Mouse (Mus musculus): ENCODE measurements around the gene Pbx1. TPM values are rescaled to one million over a fixed set of nuclear protein-coding genes. Genes with fewer than 3 reads are reported as not detected.

Pbx1 gene
- polyA plus RNA-seq, 2 experiments: 26.5 to 48.2 TPM

GRCm38 (mm10) chr1:168394535-168394934, 37.5 kb downstream of the Pbx1 start:
- 81% methylated on average over 6 of the region's 6 CpGs for WGBS
- no peaks in the 10 kb centered on the region for H3K27me3 ChIP-seq (ENCODE audit: control insufficient read depth, insufficient read depth, low read length)
- no peak overlapping the region for H3K9ac ChIP-seq (ENCODE audit: low read depth, low read length, severe bottlenecking)
- peaks cover 31% of the 10 kb centered on the region for H3K4me1 ChIP-seq (ENCODE audit: control insufficient read depth, insufficient read depth, low read length)
- no peak for ATAC-seq (ENCODE audit: low FRiP score, low read depth)
- no peak for TF ChIP-seq POLR2A (IDR thresholded peaks at IDR 0.05; ENCODE audit: borderline replicate concordance, extremely low read depth, insufficient read depth, insufficient read length)
- DNase-seq (ENCODE audit: low spot score): no peak
- H3K27ac ChIP-seq (replicated peaks; ENCODE audit: low read depth, low read length): no peak overlapping the region
- peaks cover 12% of the 10 kb centered on the region for H3K36me3 ChIP-seq (ENCODE audit: control insufficient read depth, insufficient read depth, low read length)
- H3K9me3 ChIP-seq (ENCODE audit: control insufficient read depth, low read length): no peaks in the 10 kb centered on the region
- H3K4me3 ChIP-seq (replicated peaks; ENCODE audit: low read length): no peak overlapping the region
- H3K4me2 ChIP-seq (replicated peaks; ENCODE audit: low read depth, low read length, severe bottlenecking): no peak overlapping the region

DNA sequence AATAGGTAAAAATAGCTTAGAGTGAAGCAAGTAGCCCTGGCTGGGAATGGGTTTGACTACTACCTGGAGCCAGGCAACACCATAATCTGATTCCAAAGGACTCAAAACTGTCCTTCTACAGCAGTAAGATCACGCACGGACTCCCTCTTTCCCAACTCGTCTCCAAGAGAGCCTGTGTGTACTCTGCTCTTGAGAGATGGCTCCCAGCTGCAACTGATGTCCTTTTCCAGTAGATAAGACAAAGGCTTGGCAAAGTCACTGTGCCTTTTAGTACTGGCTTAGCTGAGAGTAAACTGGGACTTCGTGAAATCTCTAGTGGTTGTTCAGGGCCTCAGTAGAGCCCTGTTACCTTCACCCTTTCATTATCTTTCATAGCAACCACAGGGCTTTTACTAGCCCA, 38.6 kb downstream of the Pbx1 start:
- Histone ChIP-seq H3K9me3 (ENCODE audit: control insufficient read depth, low read length) (no peaks in the 10 kb centered on the region), H3K4me1 (ENCODE audit: control insufficient read depth, insufficient read depth, low read length) (peaks cover 39% of the 10 kb centered on the region), H3K27me3 (ENCODE audit: control insufficient read depth, insufficient read depth, low read length) (no peaks in the 10 kb centered on the region), H3K27ac (replicated peaks; ENCODE audit: low read depth, low read length) (no peak overlapping the region), H3K4me3 (replicated peaks; ENCODE audit: low read length) (no peak overlapping the region), H3K9ac (ENCODE audit: low read depth, low read length, severe bottlenecking) (no peak overlapping the region), H3K4me2 (replicated peaks; ENCODE audit: low read depth, low read length, severe bottlenecking) (no peak overlapping the region), H3K36me3 (ENCODE audit: control insufficient read depth, insufficient read depth, low read length) (peaks cover 12% of the 10 kb centered on the region)
- 71% methylated on average over 4 of the region's 4 CpGs for whole genome bisulfite sequencing
- no peak for TF ChIP-seq POLR2A (IDR thresholded peaks at IDR 0.05; ENCODE audit: borderline replicate concordance, extremely low read depth, insufficient read depth, insufficient read length)
- no peak for ATAC-seq (ENCODE audit: low FRiP score, low read depth)
- DNase-seq (ENCODE audit: low spot score): no peak

DNA sequence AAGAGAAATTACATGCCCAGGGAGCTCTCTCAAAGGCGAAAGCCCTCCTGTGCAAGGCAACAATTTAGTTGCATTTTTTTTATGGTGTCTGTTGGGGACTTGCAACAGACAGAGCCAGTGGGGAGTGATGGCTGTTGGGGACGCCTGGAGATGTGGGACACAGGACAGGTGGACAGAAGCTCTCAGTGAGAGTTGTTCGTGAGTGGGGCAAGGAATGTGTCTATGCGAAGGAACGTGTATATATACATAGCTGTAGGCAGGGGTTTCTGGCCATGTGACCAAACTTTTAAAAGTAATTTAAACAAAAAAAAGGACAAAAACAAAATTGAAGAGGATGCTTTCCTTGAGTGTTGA, 39.6 kb downstream of the Pbx1 start:
- Histone ChIP-seq H3K9ac (ENCODE audit: low read depth, low read length, severe bottlenecking) (no peak overlapping the region), H3K36me3 (ENCODE audit: control insufficient read depth, insufficient read depth, low read length) (peaks cover 12% of the 10 kb centered on the region), H3K27me3 (ENCODE audit: control insufficient read depth, insufficient read depth, low read length) (no peaks in the 10 kb centered on the region), H3K27ac (replicated peaks; ENCODE audit: low read depth, low read length) (no peak overlapping the region), H3K4me1 (ENCODE audit: control insufficient read depth, insufficient read depth, low read length) (peaks cover 39% of the 10 kb centered on the region), H3K4me3 (replicated peaks; ENCODE audit: low read length) (no peak overlapping the region), H3K9me3 (ENCODE audit: control insufficient read depth, low read length) (no peaks in the 10 kb centered on the region), H3K4me2 (replicated peaks; ENCODE audit: low read depth, low read length, severe bottlenecking) (peak overlapping the region; percentile 32)
- ATAC-seq (ENCODE audit: low FRiP score, low read depth) (no peak), DNase-seq (ENCODE audit: low spot score) (no peak)
- no peak for TF ChIP-seq POLR2A (IDR thresholded peaks at IDR 0.05; ENCODE audit: borderline replicate concordance, extremely low read depth, insufficient read depth, insufficient read length)
- 15% methylated on average over 5 of the region's 5 CpGs for WGBS

GRCm38 (mm10) chr1:168391617-168392499, 40.2 kb downstream of the Pbx1 start:
- ATAC-seq (ENCODE audit: low FRiP score, low read depth) (peak; percentile 60), DNase-seq (ENCODE audit: low spot score) (peak; percentile 92)
- Histone ChIP-seq H3K9me3 (ENCODE audit: control insufficient read depth, low read length) (no peaks in the 10 kb centered on the region), H3K36me3 (ENCODE audit: control insufficient read depth, insufficient read depth, low read length) (peaks cover 12% of the 10 kb centered on the region), H3K4me2 (replicated peaks; ENCODE audit: low read depth, low read length, severe bottlenecking) (peak overlapping the region; percentile 32), H3K9ac (ENCODE audit: low read depth, low read length, severe bottlenecking) (no peak overlapping the region), H3K4me3 (replicated peaks; ENCODE audit: low read length) (peak overlapping the region; percentile 1; the same call in 1 of the 2 replicates), H3K27ac (replicated peaks; ENCODE audit: low read depth, low read length) (0 out of 2 replicates have a peak overlapping the region, but pooled peaks have one; percentile 3), H3K27me3 (ENCODE audit: control insufficient read depth, insufficient read depth, low read length) (no peaks in the 10 kb centered on the region), H3K4me1 (ENCODE audit: control insufficient read depth, insufficient read depth, low read length) (peaks cover 41% of the 10 kb centered on the region)
- WGBS: 5% methylated on average over 20 of the region's 20 CpGs
- no peak for TF ChIP-seq POLR2A (IDR thresholded peaks at IDR 0.05; ENCODE audit: borderline replicate concordance, extremely low read depth, insufficient read depth, insufficient read length)

GRCm38 (mm10) chr1:168390748-168391147, 41.3 kb downstream of the Pbx1 start:
- DNase-seq (ENCODE audit: low spot score) (no peak), ATAC-seq (ENCODE audit: low FRiP score, low read depth) (no peak)
- Histone ChIP-seq H3K36me3 (ENCODE audit: control insufficient read depth, insufficient read depth, low read length) (peaks cover 12% of the 10 kb centered on the region), H3K27ac (replicated peaks; ENCODE audit: low read depth, low read length) (no peak overlapping the region), H3K4me3 (replicated peaks; ENCODE audit: low read length) (no peak overlapping the region), H3K9me3 (ENCODE audit: control insufficient read depth, low read length) (no peaks in the 10 kb centered on the region), H3K4me1 (ENCODE audit: control insufficient read depth, insufficient read depth, low read length) (peaks cover 47% of the 10 kb centered on the region), H3K9ac (ENCODE audit: low read depth, low read length, severe bottlenecking) (no peak overlapping the region), H3K27me3 (ENCODE audit: control insufficient read depth, insufficient read depth, low read length) (no peaks in the 10 kb centered on the region), H3K4me2 (replicated peaks; ENCODE audit: low read depth, low read length, severe bottlenecking) (no peak overlapping the region)
- no peak for TF ChIP-seq POLR2A (IDR thresholded peaks at IDR 0.05; ENCODE audit: borderline replicate concordance, extremely low read depth, insufficient read depth, insufficient read length)
